Mouse (Mus musculus) erythroblast, embryonic 14.5 days (primary cell): ENCODE measurements around the gene Gadd45g. TPM values are rescaled to one million over a fixed set of nuclear protein-coding genes. Genes with fewer than 3 reads are reported as not detected.

Experiments used
- H3K27me3 ChIP-seq: 2 replicates; pipeline ENCODE4 v1.6.1; 2012; ENCODE audit warnings: inconsistent platforms; ENCODE audit not compliant: control insufficient read depth
- H3K36me3 ChIP-seq: 2 replicates; pipeline ENCODE4 v1.6.1; 2012; ENCODE audit warnings: mild to moderate bottlenecking, inconsistent platforms; ENCODE audit not compliant: control insufficient read depth
- H3K4me1 ChIP-seq: 2 replicates; pipeline ENCODE4 v1.6.1; 2012; ENCODE audit warnings: inconsistent platforms; ENCODE audit not compliant: control insufficient read depth
- H3K4me3 ChIP-seq: replicated peaks from 2 replicates; pipeline ENCODE3; 2012; ENCODE audit warnings: moderate library complexity, mild to moderate bottlenecking, inconsistent platforms
- H3K9me3 ChIP-seq: 2 replicates; pipeline ENCODE4 v1.6.1; 2012; ENCODE audit warnings: low read length, inconsistent platforms, mixed read lengths; ENCODE audit not compliant: control insufficient read depth
- GATA1 ChIP-seq: IDR thresholded peaks from 2 replicates; pipeline ENCODE4 v1.6.1; 2012; ENCODE audit warnings: low read length, inconsistent platforms, mixed read lengths
- TAL1 ChIP-seq: IDR thresholded peaks from 3 replicates; pipeline ENCODE4 v1.6.1; 2012; ENCODE audit warnings: low read length, inconsistent platforms, mixed read lengths
- polyA plus RNA-seq: library from polyadenylated mRNA; stranded (reverse); fragments of >175 nt; gene quantifications from 2 replicates; pipeline ENCODE4 v1.2.3, GENCODE M21; 2012

Gene Gadd45g
- polyA plus RNA-seq, 1 experiment = 11.5 TPM

- Histone ChIP-seq H3K4me3 (no peak overlapping the region), H3K4me1 (peaks cover 12% of the 10 kb centered on the region), H3K9me3 (no peaks in the 10 kb centered on the region), H3K36me3 (no peaks in the 10 kb centered on the region), H3K27me3 (no peaks in the 10 kb centered on the region)
- TF ChIP-seq TAL1 (no peak), GATA1 (no peak)
Observed at GRCm38 (mm10) chr13:51814646-51815045, 31.8 kb upstream of the Gadd45g start.

GRCm38 (mm10) chr13:51815865-51816504 lies 30.5 kb upstream of the Gadd45g start:
- no peak overlapping the region for H3K4me3 ChIP-seq
- H3K4me1 ChIP-seq = peaks cover 12% of the 10 kb centered on the region

GRCm38 (mm10) chr13:51816559-51817041 lies 29.9 kb upstream of the Gadd45g start:
- Histone ChIP-seq H3K36me3 (no peaks in the 10 kb centered on the region), H3K4me1 (peaks cover 12% of the 10 kb centered on the region), H3K4me3 (no peak overlapping the region), H3K27me3 (no peaks in the 10 kb centered on the region), H3K9me3 (peaks cover 6% of the 10 kb centered on the region)
- no peak for TF ChIP-seq GATA1
- no peak for TF ChIP-seq TAL1

More at GRCm38 (mm10) chr13:51815865-51816504, 30.5 kb upstream of the Gadd45g start:
- no peaks in the 10 kb centered on the region for H3K36me3 ChIP-seq
- peaks cover 6% of the 10 kb centered on the region for H3K9me3 ChIP-seq
- no peaks in the 10 kb centered on the region for H3K27me3 ChIP-seq
- TF ChIP-seq GATA1 = no peak
- TF ChIP-seq TAL1 = no peak

GRCm38 (mm10) chr13:51818170-51818943 lies 28.1 kb upstream of the Gadd45g start:
- no peaks in the 10 kb centered on the region for H3K27me3 ChIP-seq
- TF ChIP-seq GATA1 = no peak
- no peak for TF ChIP-seq TAL1
- H3K4me1 ChIP-seq = peaks cover 12% of the 10 kb centered on the region
- H3K36me3 ChIP-seq = no peaks in the 10 kb centered on the region
- H3K9me3 ChIP-seq = peaks cover 6% of the 10 kb centered on the region
- H3K4me3 ChIP-seq = no peak overlapping the region

GRCm38 (mm10) chr13:51818944-51819326 lies 27.5 kb upstream of the Gadd45g start:
- no peaks in the 10 kb centered on the region for H3K36me3 ChIP-seq
- no peak overlapping the region for H3K4me3 ChIP-seq
- peaks cover 6% of the 10 kb centered on the region for H3K9me3 ChIP-seq
- no peak for TF ChIP-seq GATA1
- H3K4me1 ChIP-seq = peaks cover 12% of the 10 kb centered on the region
- no peaks in the 10 kb centered on the region for H3K27me3 ChIP-seq

- no peak for TF ChIP-seq TAL1
- no peak for TF ChIP-seq GATA1
- no peaks in the 10 kb centered on the region for H3K27me3 ChIP-seq
- peaks cover 6% of the 10 kb centered on the region for H3K9me3 ChIP-seq
- H3K4me3 ChIP-seq = no peak overlapping the region
- peaks cover 12% of the 10 kb centered on the region for H3K4me1 ChIP-seq
- no peaks in the 10 kb centered on the region for H3K36me3 ChIP-seq
Observed at GRCm38 (mm10) chr13:51819351-51819750, 27.1 kb upstream of the Gadd45g start.

- peaks cover 6% of the 10 kb centered on the region for H3K9me3 ChIP-seq
- H3K27me3 ChIP-seq = no peaks in the 10 kb centered on the region
- no peaks in the 10 kb centered on the region for H3K4me1 ChIP-seq
- TF ChIP-seq GATA1 (no peak), TAL1 (no peak)
- H3K4me3 ChIP-seq = no peak overlapping the region
- no peaks in the 10 kb centered on the region for H3K36me3 ChIP-seq
Observed at GRCm38 (mm10) chr13:51821988-51822387, 24.5 kb upstream of the Gadd45g start.

GRCm38 (mm10) chr13:51823822-51824495 lies 22.5 kb upstream of the Gadd45g start:
- TF ChIP-seq TAL1 (no peak), GATA1 (no peak)
- Histone ChIP-seq H3K9me3 (peaks cover 7% of the 10 kb centered on the region), H3K4me3 (no peak overlapping the region), H3K36me3 (no peaks in the 10 kb centered on the region), H3K27me3 (no peaks in the 10 kb centered on the region), H3K4me1 (no peaks in the 10 kb centered on the region)

GRCm38 (mm10) chr13:51830744-51831450 lies 15.6 kb upstream of the Gadd45g start:
- no peak for TF ChIP-seq GATA1
- no peak for TF ChIP-seq TAL1
- Histone ChIP-seq H3K4me3 (no peak overlapping the region), H3K4me1 (peaks cover 14% of the 10 kb centered on the region), H3K36me3 (no peaks in the 10 kb centered on the region), H3K9me3 (peaks cover 2% of the 10 kb centered on the region; the same call in 1 of the 2 replicates), H3K27me3 (no peaks in the 10 kb centered on the region)
